Mouse (Mus musculus): ENCODE results near the gene Asb17.
"Not testable (repeated sequence)": the region's sequence is repeated elsewhere in the genome, so short reads cannot be mapped to it uniquely, and the experiment has no call there.

Gene Asb17

DNA sequence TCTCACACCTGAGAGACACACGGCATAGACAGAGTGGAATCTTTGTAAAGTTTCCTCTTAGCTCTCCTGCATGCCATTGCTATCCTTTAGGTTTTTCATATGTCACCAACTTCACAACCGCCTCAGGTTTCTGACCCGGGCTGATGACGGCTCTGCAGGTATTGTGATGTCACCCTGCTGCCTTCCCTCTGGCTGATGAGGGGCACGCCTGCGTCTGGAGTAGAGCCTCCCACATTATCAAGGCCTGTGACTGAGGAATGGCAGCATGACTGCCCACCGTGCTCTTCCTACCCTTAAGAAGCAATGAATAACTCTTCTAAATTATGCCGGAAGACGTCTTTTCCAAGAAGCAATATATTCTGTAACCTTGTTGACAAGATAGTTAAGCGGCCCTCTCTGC lies at the start of gene Asb17:
Gene Asb17, plus strand, starts transcription at position 180 of the 400 bp plus-strand sequence.
- no peak for DNase-seq (ENCODE audit: low spot score)

DNA sequence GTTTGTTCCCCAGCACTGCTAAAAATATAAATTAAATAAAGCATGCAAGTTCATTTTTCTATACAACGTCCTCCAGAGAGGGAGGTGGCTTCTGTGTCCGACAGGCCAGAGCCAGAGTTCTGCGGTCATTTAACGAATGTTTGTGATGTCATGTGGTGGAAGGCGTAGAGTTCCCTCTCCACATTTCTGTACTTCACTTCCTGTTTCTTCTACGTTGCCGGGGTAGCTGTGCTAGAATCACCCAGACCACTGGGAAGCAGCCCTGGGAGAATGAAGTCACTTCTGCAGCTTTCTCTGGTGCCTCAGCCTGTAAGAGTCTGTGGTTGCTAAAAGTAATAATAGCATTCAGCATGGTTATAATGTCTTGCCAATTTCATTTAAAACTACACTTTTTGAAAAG lies 46.4 kb upstream of the Asb17 start:
- no peak for DNase-seq (ENCODE audit: low spot score)

DNA sequence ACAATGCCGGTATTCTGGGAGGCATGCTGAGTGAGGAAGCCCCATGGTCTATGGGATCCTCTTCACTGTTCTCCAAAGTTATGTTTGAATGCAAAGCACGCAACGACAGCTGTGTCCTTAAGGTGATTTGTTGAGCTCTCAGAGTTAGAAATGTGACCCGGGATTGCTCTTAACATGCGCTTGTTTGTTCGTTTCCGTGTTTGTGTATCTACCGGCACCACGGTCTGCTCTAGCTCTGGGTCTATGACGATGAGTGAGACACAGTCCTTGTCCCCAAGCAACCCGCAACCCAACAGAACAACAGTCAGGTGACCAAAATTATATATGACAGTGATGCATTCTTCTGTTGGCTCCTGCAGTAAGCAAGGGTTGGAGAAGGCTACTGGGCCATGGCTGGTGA lies 44.4 kb upstream of the Asb17 start:
- no peak for DNase-seq (ENCODE audit: low spot score)

DNA sequence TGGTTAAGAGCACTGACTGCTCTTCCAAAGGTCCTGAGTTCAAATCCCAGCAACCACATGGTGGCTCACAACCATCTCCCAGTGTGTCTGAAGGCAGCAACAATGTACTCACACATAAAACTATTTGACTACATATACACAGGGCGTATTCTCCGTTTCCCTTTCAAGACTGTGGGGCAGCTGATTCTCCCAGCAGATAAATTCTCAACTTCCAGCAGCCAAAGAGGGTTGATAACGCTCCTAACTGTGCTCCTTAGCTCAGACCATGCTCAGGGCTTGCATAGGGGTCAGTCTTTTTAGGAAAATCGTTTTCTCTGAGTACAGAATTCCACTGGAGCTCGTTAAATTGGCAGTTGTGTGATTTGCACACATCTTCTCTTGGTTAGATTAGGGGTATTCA lies 43.3 kb upstream of the Asb17 start:
- DNase-seq (ENCODE audit: low spot score): no peak

DNA sequence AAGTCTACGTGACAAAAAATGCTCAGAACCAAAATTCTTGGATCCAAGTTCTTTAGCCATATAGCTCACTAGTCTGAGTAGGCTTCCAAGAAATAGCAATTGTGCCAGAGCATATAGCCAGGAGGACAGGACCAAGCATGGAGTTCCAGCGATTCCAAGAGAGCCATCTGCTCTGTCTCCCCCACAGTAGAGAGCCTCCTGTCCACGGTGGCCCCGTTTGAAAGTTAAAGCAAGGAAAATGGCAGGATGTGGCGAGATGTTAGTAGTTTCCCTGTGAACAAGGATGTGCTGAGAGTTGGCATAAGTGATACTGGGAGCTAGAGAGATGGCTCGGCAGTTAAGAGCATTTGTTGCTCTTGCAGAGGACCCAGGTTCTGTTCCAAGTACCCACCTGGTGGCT lies 42.5 kb upstream of the Asb17 start:
- DNase-seq (ENCODE audit: low spot score): no peak

DNA sequence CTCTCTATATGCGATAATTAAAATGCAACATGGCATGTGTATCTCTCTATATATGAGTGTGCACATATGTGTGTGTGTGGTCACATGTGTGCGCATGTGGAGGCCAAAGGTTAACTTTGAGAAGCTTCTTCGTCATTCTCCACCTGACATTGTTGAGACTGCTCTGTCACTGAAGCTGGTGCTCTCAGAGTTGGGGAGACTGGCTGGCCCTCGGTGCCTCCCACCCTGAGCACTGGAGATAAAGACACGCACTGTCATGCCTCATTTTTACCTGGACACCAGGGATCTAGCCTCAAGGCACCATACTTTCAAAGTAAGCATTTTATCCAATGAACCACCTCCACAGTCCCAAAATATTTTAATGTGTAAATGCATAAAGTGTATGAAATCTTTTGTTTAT lies 41.4 kb upstream of the Asb17 start:
- DNase-seq (ENCODE audit: low spot score): no peak

DNA sequence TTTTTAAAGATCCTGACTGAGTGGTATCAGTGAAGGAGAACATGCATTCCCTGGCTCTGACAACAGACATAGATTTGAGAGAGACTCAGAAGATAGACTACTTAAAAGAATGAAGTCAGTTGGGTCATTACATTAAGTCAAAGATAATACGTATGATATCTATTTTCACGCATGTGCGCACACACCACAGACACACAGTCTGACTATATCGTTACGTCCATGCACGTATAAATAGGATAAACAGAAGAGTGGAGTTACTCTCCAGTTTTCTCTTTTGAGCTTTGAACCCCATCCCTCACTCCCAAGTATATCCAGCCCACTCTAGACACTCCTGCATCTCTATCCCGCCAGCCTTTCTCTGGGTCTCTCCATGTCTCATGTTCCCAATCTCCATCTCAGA lies 40.0 kb upstream of the Asb17 start:
- DNase-seq (ENCODE audit: low spot score): no peak

DNA sequence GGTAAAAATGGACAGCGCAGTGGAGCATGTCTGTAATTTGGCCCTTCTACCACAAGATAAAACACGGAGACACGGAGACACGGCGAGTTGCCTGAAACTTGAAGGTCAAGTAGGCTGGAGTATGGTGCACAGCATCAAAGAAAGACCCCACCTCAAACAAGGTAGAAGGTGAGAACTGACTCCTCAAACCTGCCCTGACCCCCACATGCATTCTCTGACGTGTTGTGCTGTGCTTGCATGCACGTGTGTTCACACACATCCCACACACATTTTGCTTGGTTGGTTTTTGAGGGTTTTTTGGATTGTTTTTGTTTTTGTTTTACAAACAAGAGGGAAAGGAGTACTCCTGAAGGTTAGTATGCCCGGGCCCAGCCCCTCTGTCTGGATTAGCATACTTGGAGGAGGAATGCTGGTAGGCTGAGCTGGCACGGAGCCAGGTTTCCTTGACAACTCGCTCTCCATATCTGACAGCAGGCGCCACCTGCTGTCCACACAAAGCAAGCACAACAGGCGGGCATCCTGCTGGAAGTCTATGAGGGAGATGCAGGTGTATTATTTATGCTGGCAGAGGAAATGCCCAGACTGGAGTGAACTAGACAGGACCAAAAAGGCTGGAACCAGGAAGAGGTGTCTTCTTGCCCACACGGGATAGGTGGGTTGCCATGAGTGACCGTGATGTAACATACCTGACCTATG lies 37.8 kb upstream of the Asb17 start:
- DNase-seq (ENCODE audit: low spot score): peak; percentile 85

DNA sequence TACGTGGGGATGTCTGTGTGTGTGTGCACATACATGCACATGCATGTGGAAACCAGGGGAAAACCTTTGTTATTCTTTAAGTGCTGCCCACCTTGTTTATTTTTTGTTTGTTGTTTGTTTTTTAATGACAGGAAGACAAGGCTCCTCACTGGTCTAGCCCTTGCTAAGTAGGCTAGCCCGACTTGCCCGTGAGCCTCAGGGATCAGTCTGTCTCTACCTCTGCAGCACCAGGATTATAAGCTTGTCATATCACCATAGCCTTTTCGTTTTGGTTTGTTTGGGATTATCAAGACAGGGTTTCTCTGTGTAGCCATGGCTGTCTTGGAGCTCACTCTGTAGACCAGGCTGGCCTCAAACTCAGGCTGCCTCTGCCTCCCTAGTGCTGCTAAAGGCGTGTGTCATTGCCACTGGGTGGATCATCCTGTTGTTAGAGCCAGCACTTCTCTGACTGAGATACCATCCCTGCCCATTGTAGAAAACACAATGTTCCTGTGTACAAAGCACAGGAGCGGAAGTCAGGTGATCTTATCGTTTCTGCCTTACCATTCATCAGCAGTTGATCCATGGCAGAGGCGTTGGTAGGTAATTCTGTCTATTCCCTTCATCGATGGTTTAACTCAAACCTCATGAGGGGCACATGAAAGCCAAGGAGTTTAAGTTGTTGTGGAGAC lies 37.1 kb upstream of the Asb17 start:
- DNase-seq (ENCODE audit: low spot score): no peak

DNA sequence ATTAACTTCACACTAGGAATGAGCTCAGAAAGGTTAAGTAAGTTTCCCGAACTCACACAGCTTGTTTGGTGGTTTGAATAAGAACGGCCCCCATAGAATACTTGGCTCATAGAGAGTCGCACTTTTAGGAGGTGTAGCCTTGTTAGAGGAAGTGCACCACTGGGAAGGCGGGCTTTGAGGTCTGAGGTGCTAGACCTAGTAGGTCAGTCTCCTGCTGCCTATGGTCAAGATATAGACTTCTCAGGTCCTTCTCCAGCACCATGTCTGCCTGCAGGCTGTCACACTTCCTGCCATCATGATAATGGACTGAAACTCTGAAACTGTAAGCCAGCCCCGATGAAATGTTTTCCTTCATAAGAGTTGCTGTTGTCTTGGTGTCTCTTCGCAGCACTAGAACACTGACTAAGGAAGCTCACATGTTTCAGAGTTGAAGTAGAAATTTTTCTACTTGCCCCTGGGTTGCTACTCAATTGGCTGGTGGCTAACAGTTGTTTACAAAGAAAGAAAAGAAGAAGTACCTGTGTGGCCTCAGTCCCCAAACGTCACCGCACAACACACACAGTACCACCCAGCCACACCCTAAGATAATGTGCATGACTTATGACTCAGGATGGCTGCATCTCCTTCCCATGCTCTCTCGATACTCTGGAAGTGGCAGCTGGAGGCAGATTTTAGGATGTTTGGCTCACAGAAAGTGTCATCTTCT lies 36.4 kb upstream of the Asb17 start:
- no peak for DNase-seq (ENCODE audit: low spot score)

DNA sequence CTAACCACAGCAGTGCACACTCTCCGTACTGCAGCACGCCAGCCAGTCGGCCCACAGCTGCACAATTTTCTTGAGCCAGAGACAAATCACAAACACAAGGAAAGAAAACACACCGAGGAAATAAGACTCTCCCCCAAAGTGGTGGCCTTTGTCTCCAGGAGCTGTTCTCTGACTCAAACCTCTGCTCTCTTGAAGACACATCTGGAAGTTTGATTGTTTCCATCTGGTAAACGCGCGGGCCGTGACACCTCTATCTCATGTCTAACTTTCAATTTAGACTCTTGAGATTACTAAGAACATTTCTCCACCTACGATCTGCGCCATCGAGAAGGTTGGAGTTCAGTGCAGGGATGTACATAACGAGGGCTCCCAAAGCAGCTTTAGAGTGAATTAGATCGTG lies 35.6 kb upstream of the Asb17 start:
- DNase-seq (ENCODE audit: low spot score): no peak

DNA sequence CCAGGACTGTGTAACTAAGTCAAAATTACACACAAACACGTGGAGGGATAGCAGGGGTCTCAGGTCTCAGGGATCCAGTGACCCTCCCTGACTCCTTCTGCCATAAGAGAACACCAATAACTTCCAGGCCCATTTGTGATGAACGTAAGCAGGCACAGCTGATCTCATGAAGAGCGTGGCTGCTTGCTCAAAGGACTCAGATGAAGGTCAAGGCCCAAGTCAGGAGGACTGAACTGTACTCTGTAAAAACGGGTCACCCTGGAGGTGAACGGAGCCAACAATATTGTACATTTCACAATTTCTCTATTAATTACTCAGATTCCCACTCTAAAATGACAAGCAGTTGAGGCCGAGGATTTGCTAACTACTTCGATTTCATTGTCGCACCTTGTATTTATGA lies 30.0 kb upstream of the Asb17 start:
- DNase-seq (ENCODE audit: low spot score): no peak

DNA sequence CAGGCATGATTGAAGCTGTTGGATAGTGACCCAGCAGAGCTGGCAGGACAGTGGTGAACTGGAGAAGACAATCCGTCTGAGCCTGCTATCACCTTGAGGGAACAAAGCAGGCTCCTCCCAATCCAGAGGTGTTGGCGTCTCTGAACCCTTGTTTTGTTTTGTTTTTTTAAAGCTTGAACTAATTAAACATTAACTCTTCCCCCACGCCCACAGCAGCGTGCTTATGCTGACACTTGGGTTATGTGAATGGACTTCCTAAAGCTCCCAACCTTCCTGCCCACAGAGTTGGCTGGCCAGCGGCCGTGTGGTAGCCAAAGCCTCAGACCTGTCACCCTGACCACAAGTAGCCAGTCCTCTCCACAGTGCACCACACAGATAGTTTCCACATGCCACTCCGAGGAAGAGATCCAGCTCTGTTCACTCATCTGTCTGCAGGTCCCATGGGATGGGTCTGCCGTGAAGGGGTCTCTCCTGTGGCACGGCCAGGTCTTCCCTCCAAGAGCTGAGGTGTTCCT lies 26.6 kb upstream of the Asb17 start:
- DNase-seq (ENCODE audit: low spot score): no peak

DNA sequence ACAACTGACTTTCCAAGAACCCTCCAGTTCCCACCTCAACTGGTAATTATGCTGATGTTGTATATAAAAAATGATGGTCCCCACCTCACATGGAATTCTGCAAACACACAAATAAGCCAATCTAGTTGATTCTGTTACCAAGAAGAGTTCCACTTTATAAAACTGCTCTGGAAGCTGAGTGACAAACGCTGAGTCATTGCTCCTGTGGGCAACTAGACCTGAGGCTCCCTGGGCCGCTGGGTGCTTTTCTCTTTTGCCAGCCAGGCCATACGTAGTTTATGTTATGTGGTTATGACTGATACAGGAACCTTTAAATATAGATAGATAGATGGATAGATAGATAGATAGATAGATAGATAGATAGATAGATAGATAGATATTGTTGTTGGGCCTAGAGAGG lies 25.3 kb upstream of the Asb17 start:
- DNase-seq (ENCODE audit: low spot score): no peak

DNA sequence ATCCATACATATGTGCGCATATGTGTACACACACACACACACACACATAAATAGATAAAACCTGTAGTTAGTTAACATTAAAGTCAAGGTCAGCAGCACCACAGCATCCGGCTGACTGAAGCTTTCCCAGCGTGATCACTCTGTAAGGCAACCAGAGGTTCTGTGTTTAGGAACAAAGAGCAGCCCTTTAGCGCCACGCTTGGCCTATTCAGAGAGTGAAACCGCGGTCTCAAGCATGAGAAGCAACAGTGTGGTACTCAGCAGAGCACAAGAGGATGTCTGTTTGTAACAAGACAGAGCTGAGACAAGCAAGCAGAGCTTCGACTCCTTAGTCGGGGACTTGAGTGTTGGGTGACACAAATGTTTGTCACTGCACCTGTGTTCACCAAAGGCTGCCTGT lies 24.6 kb upstream of the Asb17 start:
- DNase-seq (ENCODE audit: low spot score): no peak

DNA sequence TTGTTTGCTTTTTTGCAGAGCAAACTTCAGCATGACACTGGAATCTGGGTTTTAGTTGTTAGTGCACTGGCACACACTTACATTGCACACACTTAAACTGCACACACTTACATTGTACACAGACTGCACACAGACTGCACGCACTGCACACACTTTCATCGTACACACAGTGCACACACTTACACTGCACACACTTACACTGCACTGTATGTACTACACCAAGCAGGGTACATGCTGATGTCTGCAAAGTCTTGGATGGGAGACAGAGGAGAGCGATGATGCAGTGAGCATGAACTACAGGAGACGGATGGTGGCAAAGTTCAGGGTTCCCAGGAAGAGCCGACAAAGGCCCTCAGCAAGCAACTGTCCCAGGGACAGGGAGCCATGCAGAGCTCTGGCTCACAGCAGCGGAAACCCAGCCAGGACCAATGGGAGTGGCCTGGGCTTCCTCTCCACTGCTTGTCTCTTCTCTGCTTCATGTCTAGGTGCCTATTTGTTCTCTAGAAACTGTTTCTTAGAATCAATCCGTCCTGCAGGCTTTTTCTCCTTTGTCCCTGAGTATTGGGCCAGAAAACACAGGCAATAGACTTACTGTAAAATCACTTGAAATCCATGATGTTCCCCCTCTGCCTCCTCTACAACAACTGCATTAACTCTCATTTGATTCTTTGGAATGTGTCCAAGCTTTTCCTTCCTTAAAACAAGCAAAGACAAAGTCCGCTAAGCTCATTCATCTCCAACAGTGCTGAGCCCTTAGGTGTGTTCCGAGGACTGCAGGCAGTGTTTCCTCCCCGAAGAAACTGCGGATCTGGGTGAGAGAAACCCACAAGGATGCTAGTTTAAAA lies 20.1 kb upstream of the Asb17 start:
- DNase-seq (ENCODE audit: low spot score): no peak

DNA sequence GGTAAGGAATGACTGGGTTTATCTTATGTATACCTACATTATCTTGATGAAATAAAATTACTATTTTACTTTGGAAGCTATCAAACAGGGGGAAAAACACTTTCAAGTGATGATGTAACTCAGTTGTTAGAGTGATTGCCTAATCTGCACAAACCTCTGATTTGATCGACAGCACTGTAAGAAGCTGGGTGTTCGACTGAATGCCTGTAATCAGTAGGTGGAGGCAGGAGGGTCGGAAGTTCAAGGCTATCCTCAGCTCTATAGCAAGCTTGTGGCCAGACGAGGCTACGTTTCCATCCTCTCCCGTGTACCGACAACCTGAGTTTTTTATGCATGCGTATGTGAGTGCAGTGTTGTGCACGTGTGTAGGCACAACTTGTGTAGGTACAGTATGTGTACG lies 18.8 kb upstream of the Asb17 start:
- no peak for DNase-seq (ENCODE audit: low spot score)

DNA sequence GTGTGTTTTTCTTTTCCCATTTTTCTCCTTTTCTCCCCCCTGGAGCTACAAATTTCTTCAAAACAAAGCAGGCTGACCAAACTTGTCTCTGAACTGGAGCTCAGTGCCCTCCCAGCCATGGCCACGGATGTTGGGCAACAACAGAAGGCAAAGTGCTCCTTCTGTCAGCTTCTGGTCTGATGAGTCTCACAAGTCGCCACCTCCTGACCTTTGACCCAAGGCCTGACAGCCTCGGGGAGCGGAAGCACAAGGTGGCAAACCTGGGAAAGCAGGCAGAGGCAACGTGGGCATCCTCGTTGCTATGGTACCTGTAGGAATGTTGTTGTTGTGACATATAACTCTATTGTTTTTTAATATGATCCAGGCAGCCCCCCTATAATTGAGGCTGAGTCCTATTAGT lies 17.4 kb upstream of the Asb17 start:
- no peak for DNase-seq (ENCODE audit: low spot score)

DNA sequence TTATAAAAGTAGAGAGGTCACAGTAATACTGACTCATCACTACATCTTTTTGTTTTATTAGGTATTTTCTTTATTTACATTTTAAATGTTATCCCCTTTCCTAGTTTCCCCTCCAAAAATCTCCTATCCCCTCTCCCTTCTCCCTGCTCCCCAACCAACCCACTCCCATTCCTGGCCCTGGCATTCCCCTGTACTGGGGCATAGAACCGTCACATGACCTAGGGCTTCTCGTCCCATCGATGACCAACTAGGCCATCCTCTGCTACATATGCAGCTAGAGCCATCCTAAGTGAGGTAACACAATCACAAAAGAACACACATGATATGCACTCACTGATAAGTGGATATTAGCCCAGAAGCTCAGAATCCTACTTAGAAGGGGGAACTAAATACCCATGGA lies 14.2 kb upstream of the Asb17 start:
- not testable (repeated sequence) for DNase-seq (ENCODE audit: low spot score)

DNA sequence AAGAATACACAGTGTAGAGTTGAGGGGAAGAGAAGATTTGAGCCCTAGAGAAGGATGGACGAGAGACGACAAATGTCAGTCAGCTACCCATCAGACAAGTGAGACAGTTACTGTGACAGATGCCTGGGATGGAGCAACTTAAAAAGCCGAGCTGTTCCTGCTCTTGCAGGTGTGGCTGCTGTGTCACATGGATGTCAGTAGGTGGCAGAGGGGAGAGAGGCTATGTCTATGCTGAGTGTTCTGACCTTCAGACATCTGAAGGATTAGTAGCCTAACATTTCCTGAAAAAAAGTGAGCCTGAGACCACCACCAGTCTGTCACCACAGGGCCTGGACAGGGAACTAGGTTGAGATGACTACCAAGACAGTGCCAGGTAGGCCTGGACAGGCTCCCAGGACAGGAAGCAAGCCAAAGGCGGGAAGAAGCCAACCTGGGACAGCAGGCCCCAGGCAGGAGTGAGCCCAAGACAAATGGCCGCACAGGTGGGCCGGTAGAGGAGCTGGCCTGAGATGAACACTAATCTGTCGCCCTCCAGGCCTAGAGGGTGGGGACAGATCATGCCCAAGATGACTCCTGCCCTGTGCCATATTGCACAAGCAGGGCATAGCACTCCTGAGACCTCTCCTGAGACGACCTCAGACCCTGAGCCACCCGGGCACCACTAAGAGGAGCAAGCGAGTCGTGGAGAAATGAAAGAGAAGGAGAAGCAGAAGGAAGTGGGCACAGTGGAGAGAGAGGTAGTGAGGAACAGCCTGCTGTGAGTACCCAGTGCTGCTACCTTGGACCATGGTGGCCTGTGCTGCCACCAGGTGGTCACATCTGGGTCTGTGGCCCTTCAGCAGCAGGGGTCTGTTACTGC lies 12.8 kb upstream of the Asb17 start:
- peak; percentile 10 for DNase-seq (ENCODE audit: low spot score)

All from MN1 (cell line).